Mouse (Mus musculus): Measurements from ENCODE around the gene Aldh3b2. TPM values are rescaled to one million over a fixed set of nuclear protein-coding genes. Genes with fewer than 3 reads are reported as not detected.

The Aldh3b2 gene
- polyA plus RNA-seq, 1 experiment from 2014 or later, result 2.8 TPM

GRCm38 (mm10) chr19:4017921-4018587 is 45.9 kb downstream of the Aldh3b2 start:
- no peaks in the 10 kb centered on the region for H3K27me3 ChIP-seq
- no peak overlapping the region for H3K4me2 ChIP-seq (replicated peaks)
- H3K9ac ChIP-seq, result no peak overlapping the region
- no peak overlapping the region for H3K27ac ChIP-seq
- no peak overlapping the region for H3K4me3 ChIP-seq
- H3K4me1 ChIP-seq, result no peaks in the 10 kb centered on the region
- H3K9me3 ChIP-seq, result no peaks in the 10 kb centered on the region
- no peak for ATAC-seq (ENCODE audit: insufficient number of reproducible peaks, insufficient read depth, low FRiP score, low TSS enrichment)
- 55% methylated on average over 10 of the region's 10 CpGs for WGBS
- H3K36me3 ChIP-seq, result no peaks in the 10 kb centered on the region

- H3K9ac ChIP-seq, result no peak overlapping the region
- H3K27ac ChIP-seq, result no peak overlapping the region
- ATAC-seq (ENCODE audit: insufficient number of reproducible peaks, insufficient read depth, low FRiP score, low TSS enrichment), result 0 out of 2 replicates have a peak, but pooled peaks have one; percentile 42
- H3K4me3 ChIP-seq, result no peak overlapping the region
- no peaks in the 10 kb centered on the region for H3K9me3 ChIP-seq
- WGBS, result 34% methylated on average over 18 of the region's 18 CpGs
- H3K27me3 ChIP-seq, result no peaks in the 10 kb centered on the region
- no peaks in the 10 kb centered on the region for H3K36me3 ChIP-seq
- H3K4me2 ChIP-seq (replicated peaks), result no peak overlapping the region
- no peaks in the 10 kb centered on the region for H3K4me1 ChIP-seq
Observed at GRCm38 (mm10) chr19:4018743-4019583, 46.8 kb downstream of the Aldh3b2 start.

GRCm38 (mm10) chr19:4023185-4023584 is 51.1 kb downstream of the Aldh3b2 start:
- ATAC-seq (ENCODE audit: insufficient number of reproducible peaks, insufficient read depth, low FRiP score, low TSS enrichment), result no peak
- no peak overlapping the region for H3K4me3 ChIP-seq
- WGBS, result 71% methylated on average over 7 of the region's 7 CpGs

GRCm38 (mm10) chr19:4027576-4027975 is 55.4 kb downstream of the Aldh3b2 start:
- H3K36me3 ChIP-seq, result no peaks in the 10 kb centered on the region
- H3K27me3 ChIP-seq, result no peaks in the 10 kb centered on the region
- no peaks in the 10 kb centered on the region for H3K4me1 ChIP-seq
- no peak overlapping the region for H3K4me3 ChIP-seq
- no peak for ATAC-seq (ENCODE audit: insufficient number of reproducible peaks, insufficient read depth, low FRiP score, low TSS enrichment)
- H3K9ac ChIP-seq, result no peak overlapping the region
- no peak overlapping the region for H3K27ac ChIP-seq
- no peak overlapping the region for H3K4me2 ChIP-seq (replicated peaks)
- H3K9me3 ChIP-seq, result peaks cover 6% of the 10 kb centered on the region

More at GRCm38 (mm10) chr19:4023185-4023584, 51.1 kb downstream of the Aldh3b2 start:
- H3K36me3 ChIP-seq, result no peaks in the 10 kb centered on the region
- H3K27me3 ChIP-seq, result no peaks in the 10 kb centered on the region
- no peak overlapping the region for H3K27ac ChIP-seq
- H3K9ac ChIP-seq, result no peak overlapping the region
- H3K4me1 ChIP-seq, result no peaks in the 10 kb centered on the region
- no peak overlapping the region for H3K4me2 ChIP-seq (replicated peaks)
- peaks cover 6% of the 10 kb centered on the region for H3K9me3 ChIP-seq

Other genes with a start within 250 kb of the Aldh3b2 start
- 42.2 TPM in 2 replicates for gene Kmt5b, start 204.9 kb upstream of the Aldh3b2 start, polyA plus RNA-seq (2016; fragmentation: Nextera tagmentation; extraction: Ambion mirVana)
- 64.2 and 68.9 TPM in 2 replicates for gene Chka, start 120.6 kb upstream of the Aldh3b2 start, polyA plus RNA-seq (2016; fragmentation: Nextera tagmentation; extraction: Ambion mirVana)
- gene Tcirg1, start 65.2 kb upstream of the Aldh3b2 start, polyA plus RNA-seq (2016; fragmentation: Nextera tagmentation; extraction: Ambion mirVana), result 46.4 and 53.6 TPM in 2 replicates
- 245 and 268 TPM in 2 replicates for gene Ndufs8, start 59.6 kb upstream of the Aldh3b2 start, polyA plus RNA-seq (2016; fragmentation: Nextera tagmentation; extraction: Ambion mirVana)
- gene Aldh3b1, start 42.5 kb upstream of the Aldh3b2 start, polyA plus RNA-seq (2016; fragmentation: Nextera tagmentation; extraction: Ambion mirVana), result 0.91 and 1.1 TPM in 2 replicates
- 12.5 and 12.7 TPM in 2 replicates for gene Unc93b1, start 37.1 kb upstream of the Aldh3b2 start, polyA plus RNA-seq (2016; fragmentation: Nextera tagmentation; extraction: Ambion mirVana)
- gene Aldh3b3, start 13.7 kb upstream of the Aldh3b2 start, polyA plus RNA-seq (2016; fragmentation: Nextera tagmentation; extraction: Ambion mirVana), result not detected in 2 replicates
- 3.0 and 3.4 TPM in 2 replicates for gene Acy3, start 14.2 kb downstream of the Aldh3b2 start, polyA plus RNA-seq (2016; fragmentation: Nextera tagmentation; extraction: Ambion mirVana)
- not detected in 2 replicates for gene Tbx10, start 20.4 kb downstream of the Aldh3b2 start, polyA plus RNA-seq (2016; fragmentation: Nextera tagmentation; extraction: Ambion mirVana)
- gene Nudt8, start 28.3 kb downstream of the Aldh3b2 start, polyA plus RNA-seq (2016; fragmentation: Nextera tagmentation; extraction: Ambion mirVana), result 30.0 and 33.2 TPM in 2 replicates
- 4.0 and 5.6 TPM in 2 replicates for gene Gm49405, start 28.3 kb downstream of the Aldh3b2 start, polyA plus RNA-seq (2016; fragmentation: Nextera tagmentation; extraction: Ambion mirVana)
- gene Doc2g, start 31.0 kb downstream of the Aldh3b2 start, polyA plus RNA-seq (2016; fragmentation: Nextera tagmentation; extraction: Ambion mirVana), result 6.5 and 6.9 TPM in 2 replicates
- 188 and 201 TPM in 2 replicates for gene Ndufv1, start 40.5 kb downstream of the Aldh3b2 start, polyA plus RNA-seq (2016; fragmentation: Nextera tagmentation; extraction: Ambion mirVana)
- gene Gstp1, start 65.7 kb downstream of the Aldh3b2 start, polyA plus RNA-seq (2016; fragmentation: Nextera tagmentation; extraction: Ambion mirVana), result 540 and 544 TPM in 2 replicates
- 2.8 and 11.5 TPM in 2 replicates for gene Gstp2, start 73.7 kb downstream of the Aldh3b2 start, polyA plus RNA-seq (2016; fragmentation: Nextera tagmentation; extraction: Ambion mirVana)
- gene Gstp3, start 87.2 kb downstream of the Aldh3b2 start, polyA plus RNA-seq (2016; fragmentation: Nextera tagmentation; extraction: Ambion mirVana), result not detected in 2 replicates
- gene Cabp2, start 109.2 kb downstream of the Aldh3b2 start, polyA plus RNA-seq (2016; fragmentation: Nextera tagmentation; extraction: Ambion mirVana), result 0.22 TPM in 1 of 2 replicates, not detected in the other
- gene Cdk2ap2, start 124.9 kb downstream of the Aldh3b2 start, polyA plus RNA-seq (2016; fragmentation: Nextera tagmentation; extraction: Ambion mirVana), result 55.6 and 55.7 TPM in 2 replicates
- 8.9 and 10.9 TPM in 2 replicates for gene Pitpnm1, start 127.7 kb downstream of the Aldh3b2 start, polyA plus RNA-seq (2016; fragmentation: Nextera tagmentation; extraction: Ambion mirVana)
- 85.2 and 90.8 TPM in 2 replicates for gene Aip, start 153.5 kb downstream of the Aldh3b2 start, polyA plus RNA-seq (2016; fragmentation: Nextera tagmentation; extraction: Ambion mirVana)
- not detected in 2 replicates for gene Gpr152, start 167.5 kb downstream of the Aldh3b2 start, polyA plus RNA-seq (2016; fragmentation: Nextera tagmentation; extraction: Ambion mirVana)
- gene Cabp4, start 171.7 kb downstream of the Aldh3b2 start, polyA plus RNA-seq (2016; fragmentation: Nextera tagmentation; extraction: Ambion mirVana), result not detected in 2 replicates
- gene Coro1b, start 176.3 kb downstream of the Aldh3b2 start, polyA plus RNA-seq (2016; fragmentation: Nextera tagmentation; extraction: Ambion mirVana), result 128 and 135 TPM in 2 replicates
- gene Ptprcap, start 181.3 kb downstream of the Aldh3b2 start, polyA plus RNA-seq (2016; fragmentation: Nextera tagmentation; extraction: Ambion mirVana), result 0.89 and 2.1 TPM in 2 replicates
- gene Rps6kb2, start 191.0 kb downstream of the Aldh3b2 start, polyA plus RNA-seq (2016; fragmentation: Nextera tagmentation; extraction: Ambion mirVana), result 59.7 and 71.7 TPM in 2 replicates
- gene Carns1, start 203.2 kb downstream of the Aldh3b2 start, polyA plus RNA-seq (2016; fragmentation: Nextera tagmentation; extraction: Ambion mirVana), result 2.6 and 3.7 TPM in 2 replicates
- 1.2 and 1.9 TPM in 2 replicates for gene Tbc1d10c, start 219.0 kb downstream of the Aldh3b2 start, polyA plus RNA-seq (2016; fragmentation: Nextera tagmentation; extraction: Ambion mirVana)
- gene Ppp1ca, start 219.7 kb downstream of the Aldh3b2 start, polyA plus RNA-seq (2016; fragmentation: Nextera tagmentation; extraction: Ambion mirVana), result 782 and 783 TPM in 2 replicates
- 42.7 and 45.2 TPM in 2 replicates for gene Rad9a, start 229.3 kb downstream of the Aldh3b2 start, polyA plus RNA-seq (2016; fragmentation: Nextera tagmentation; extraction: Ambion mirVana)
- 8.5 and 9.7 TPM in 2 replicates for gene Clcf1, start 241.9 kb downstream of the Aldh3b2 start, polyA plus RNA-seq (2016; fragmentation: Nextera tagmentation; extraction: Ambion mirVana)
- not detected in 2 replicates for gene AC109138.7, start 242.0 kb downstream of the Aldh3b2 start, polyA plus RNA-seq (2016; fragmentation: Nextera tagmentation; extraction: Ambion mirVana)

Data from embryonic facial prominence, embryonic 12.5 days (tissue).